Mouse (Mus musculus) neural tube, embryonic 11.5 days (tissue): ENCODE data around the gene Psmc5. TPM values are rescaled to one million over a fixed set of nuclear protein-coding genes. Genes with fewer than 3 reads are reported as not detected.

Source experiments
- ATAC-seq: fragments of 200-750 bp; cut with Nextera tagmentation; 2 replicates; pipeline ENCODE4 v1.8.0; 2017; ENCODE audit warnings: moderate number of reproducible peaks, mild to moderate bottlenecking, moderate TSS enrichment, moderate library complexity; ENCODE audit not compliant: insufficient read depth, low FRiP score, low TSS enrichment
- DNase-seq: peaks from one replicate; pipeline ENCODE4 v3.0.0-alpha.2; 2015; ENCODE audit warnings: low spot score
- H3K27ac ChIP-seq: fragments of 300-500 bp; sonication (generic); 2 replicates; pipeline ENCODE4 v1.5.1; 2014; ENCODE audit warnings: low read depth, mild to moderate bottlenecking, low read length
- H3K27me3 ChIP-seq: fragments of 300-500 bp; sonication (generic); 2 replicates; pipeline ENCODE4 v1.6.1; 2014; ENCODE audit warnings: mild to moderate bottlenecking, low read length, mixed read lengths; ENCODE audit not compliant: control insufficient read depth, insufficient read depth
- H3K36me3 ChIP-seq: fragments of 300-500 bp; sonication (generic); 2 replicates; pipeline ENCODE4 v1.6.1; 2014; ENCODE audit warnings: mild to moderate bottlenecking, low read length, moderate library complexity, mixed read lengths; ENCODE audit not compliant: control insufficient read depth, insufficient read depth
- H3K4me1 ChIP-seq: fragments of 300-500 bp; sonication (generic); 2 replicates; pipeline ENCODE4 v1.6.1; 2014; ENCODE audit warnings: low read length, mixed read lengths; ENCODE audit not compliant: control insufficient read depth, insufficient read depth
- H3K4me2 ChIP-seq: fragments of 300-500 bp; sonication (generic); 2 replicates; pipeline ENCODE4 v1.6.1; 2014; ENCODE audit warnings: low read depth, mild to moderate bottlenecking, moderate library complexity
- H3K4me3 ChIP-seq: fragments of 300-500 bp; sonication (generic); 2 replicates; pipeline ENCODE4 v1.5.1; 2014; ENCODE audit warnings: low read depth, low read length
- H3K9ac ChIP-seq: fragments of 300-500 bp; sonication (generic); 2 replicates; pipeline ENCODE4 v1.6.1; 2014; ENCODE audit warnings: mild to moderate bottlenecking, low read length
- H3K9me3 ChIP-seq: fragments of 300-500 bp; sonication (generic); 2 replicates; pipeline ENCODE4 v1.6.1; 2016; ENCODE audit warnings: low read length; ENCODE audit not compliant: control insufficient read depth
- WGBS: fragments of 180-500 bp; shearing (Covaris S2); extraction: QIAGEN DNeasy Blood & Tissue Kit; methylation state at CpG from one replicate; pipeline ENCODE4 v1.1.7; 2014; 5-methylcytosine and 5-hydroxymethylcytosine counted together
- polyA plus RNA-seq: library from polyadenylated mRNA; unstranded; fragments of >200 nt; fragmentation: Nextera tagmentation; extraction: Ambion mirVana; gene quantifications from 2 replicates; pipeline ENCODE4 v1.2.1, GENCODE M21; 2014

The Psmc5 gene
- polyA plus RNA-seq, 1 experiment from 2014 or later: 431 TPM

GRCm38 (mm10) chr11:106286987-106287386 lies 31.0 kb downstream of the Psmc5 start:
- ATAC-seq (no peak), DNase-seq (no peak)
- no peak overlapping the region for H3K9ac ChIP-seq
- H3K27me3 ChIP-seq: no peaks in the 10 kb centered on the region
- no peaks in the 10 kb centered on the region for H3K36me3 ChIP-seq
- no peaks in the 10 kb centered on the region for H3K4me1 ChIP-seq
- no peak overlapping the region for H3K4me2 ChIP-seq
- 75% methylated on average over 11 of the region's 11 CpGs for WGBS
- no peak overlapping the region for H3K4me3 ChIP-seq
- no peak overlapping the region for H3K27ac ChIP-seq
- no peaks in the 10 kb centered on the region for H3K9me3 ChIP-seq

GRCm38 (mm10) chr11:106289369-106289768 lies 33.4 kb downstream of the Psmc5 start:
- DNase-seq: no peak
- Histone ChIP-seq H3K4me3 (no peak overlapping the region), H3K4me2 (no peak overlapping the region), H3K27ac (no peak overlapping the region), H3K4me1 (no peaks in the 10 kb centered on the region), H3K36me3 (no peaks in the 10 kb centered on the region), H3K27me3 (no peaks in the 10 kb centered on the region), H3K9ac (no peak overlapping the region), H3K9me3 (no peaks in the 10 kb centered on the region)
- WGBS: 81% methylated on average over 8 of the region's 8 CpGs
- no peak for ATAC-seq

GRCm38 (mm10) chr11:106290376-106290775 lies 34.4 kb downstream of the Psmc5 start:
- Histone ChIP-seq H3K4me3 (no peak overlapping the region), H3K4me1 (no peaks in the 10 kb centered on the region), H3K9me3 (no peaks in the 10 kb centered on the region), H3K4me2 (no peak overlapping the region), H3K27me3 (no peaks in the 10 kb centered on the region), H3K27ac (no peak overlapping the region), H3K36me3 (no peaks in the 10 kb centered on the region), H3K9ac (no peak overlapping the region)
- no peak for ATAC-seq
- no peak for DNase-seq
- 94% methylated on average over 5 of the region's 5 CpGs for WGBS

GRCm38 (mm10) chr11:106291861-106292260 lies 35.9 kb downstream of the Psmc5 start:
- Histone ChIP-seq H3K4me2 (no peak overlapping the region), H3K9me3 (no peaks in the 10 kb centered on the region), H3K4me3 (no peak overlapping the region), H3K4me1 (no peaks in the 10 kb centered on the region), H3K9ac (no peak overlapping the region), H3K27ac (no peak overlapping the region), H3K27me3 (no peaks in the 10 kb centered on the region), H3K36me3 (no peaks in the 10 kb centered on the region)
- ATAC-seq (no peak), DNase-seq (no peak)
- WGBS: 86% methylated on average over 2 of the region's 2 CpGs

GRCm38 (mm10) chr11:106301765-106302164 lies 45.8 kb downstream of the Psmc5 start, which contains the start of gene Gh:
Gene Gh, minus strand, starts transcription at chr11:106301865.
- H3K4me1 ChIP-seq: no peaks in the 10 kb centered on the region
- ATAC-seq (no peak), DNase-seq (no peak)
- 83% methylated on average over 9 of the region's 9 CpGs for WGBS
- H3K9ac ChIP-seq: no peak within 1 kb of the TSS
- H3K4me3 ChIP-seq: no peak within 1 kb of the TSS
- H3K4me2 ChIP-seq: no peak within 1 kb of the TSS
- H3K36me3 ChIP-seq: no peaks in the 10 kb centered on the region
- no peak within 1 kb of the TSS for H3K27ac ChIP-seq
- H3K9me3 ChIP-seq: no peaks in the 10 kb centered on the region
- no peaks in the 10 kb centered on the region for H3K27me3 ChIP-seq

- no peak overlapping the region for H3K4me3 ChIP-seq
- H3K9me3 ChIP-seq: no peaks in the 10 kb centered on the region
- H3K36me3 ChIP-seq: no peaks in the 10 kb centered on the region
- no peak for ATAC-seq
- H3K4me1 ChIP-seq: no peaks in the 10 kb centered on the region
- H3K27ac ChIP-seq: no peak overlapping the region
- 18% methylated on average over 2 of the region's 2 CpGs for WGBS
- DNase-seq: peak; percentile 78
- no peak overlapping the region for H3K9ac ChIP-seq
- no peak overlapping the region for H3K4me2 ChIP-seq
- no peaks in the 10 kb centered on the region for H3K27me3 ChIP-seq
Measured at GRCm38 (mm10) chr11:106302634-106303033, 46.7 kb downstream of the Psmc5 start.

- DNase-seq: no peak
- WGBS: 86% methylated on average over 10 of the region's 10 CpGs
- H3K36me3 ChIP-seq: no peaks in the 10 kb centered on the region
- H3K4me3 ChIP-seq: no peak overlapping the region
- ATAC-seq: no peak
- no peak overlapping the region for H3K4me2 ChIP-seq
- no peaks in the 10 kb centered on the region for H3K4me1 ChIP-seq
- no peaks in the 10 kb centered on the region for H3K27me3 ChIP-seq
- no peak overlapping the region for H3K27ac ChIP-seq
- no peak overlapping the region for H3K9ac ChIP-seq
- H3K9me3 ChIP-seq: no peaks in the 10 kb centered on the region
Measured at GRCm38 (mm10) chr11:106305348-106306064, 49.6 kb downstream of the Psmc5 start.

GRCm38 (mm10) chr11:106306065-106306385 lies 50.1 kb downstream of the Psmc5 start:
- no peak for ATAC-seq
- H3K27me3 ChIP-seq: no peaks in the 10 kb centered on the region
- H3K27ac ChIP-seq: no peak overlapping the region
- H3K4me3 ChIP-seq: no peak overlapping the region
- no peak overlapping the region for H3K4me2 ChIP-seq
- no peaks in the 10 kb centered on the region for H3K4me1 ChIP-seq
- WGBS: 87% methylated on average over 3 of the region's 3 CpGs
- no peaks in the 10 kb centered on the region for H3K9me3 ChIP-seq
- no peak for DNase-seq
- no peak overlapping the region for H3K9ac ChIP-seq
- no peaks in the 10 kb centered on the region for H3K36me3 ChIP-seq

- no peaks in the 10 kb centered on the region for H3K36me3 ChIP-seq
- H3K4me3 ChIP-seq: no peak overlapping the region
- no peaks in the 10 kb centered on the region for H3K9me3 ChIP-seq
- no peak for ATAC-seq
- H3K4me1 ChIP-seq: no peaks in the 10 kb centered on the region
- H3K4me2 ChIP-seq: no peak overlapping the region
- WGBS: 86% methylated on average over 9 of the region's 9 CpGs
- H3K27ac ChIP-seq: no peak overlapping the region
- H3K27me3 ChIP-seq: no peaks in the 10 kb centered on the region
- DNase-seq: no peak
- no peak overlapping the region for H3K9ac ChIP-seq
Measured at GRCm38 (mm10) chr11:106306758-106307157, 50.8 kb downstream of the Psmc5 start.
